Mouse (Mus musculus): ENCODE data around the gene Macrod2.

- TF ChIP-seq CTCF (IDR thresholded peaks at IDR 0.05; ENCODE audit: borderline replicate concordance, insufficient read depth, low read depth, low read length) (no peak), POLR2A (IDR thresholded peaks at IDR 0.05; ENCODE audit: borderline replicate concordance, insufficient read depth, low read length) (no peak)
Measured at GRCm38 (mm10) chr2:140760137-140760536, 365.0 kb downstream of the Macrod2 start.

Data from cerebellum, adult 2 months (tissue).